Mouse (Mus musculus): ENCODE results near the gene Polg2.

DNA sequence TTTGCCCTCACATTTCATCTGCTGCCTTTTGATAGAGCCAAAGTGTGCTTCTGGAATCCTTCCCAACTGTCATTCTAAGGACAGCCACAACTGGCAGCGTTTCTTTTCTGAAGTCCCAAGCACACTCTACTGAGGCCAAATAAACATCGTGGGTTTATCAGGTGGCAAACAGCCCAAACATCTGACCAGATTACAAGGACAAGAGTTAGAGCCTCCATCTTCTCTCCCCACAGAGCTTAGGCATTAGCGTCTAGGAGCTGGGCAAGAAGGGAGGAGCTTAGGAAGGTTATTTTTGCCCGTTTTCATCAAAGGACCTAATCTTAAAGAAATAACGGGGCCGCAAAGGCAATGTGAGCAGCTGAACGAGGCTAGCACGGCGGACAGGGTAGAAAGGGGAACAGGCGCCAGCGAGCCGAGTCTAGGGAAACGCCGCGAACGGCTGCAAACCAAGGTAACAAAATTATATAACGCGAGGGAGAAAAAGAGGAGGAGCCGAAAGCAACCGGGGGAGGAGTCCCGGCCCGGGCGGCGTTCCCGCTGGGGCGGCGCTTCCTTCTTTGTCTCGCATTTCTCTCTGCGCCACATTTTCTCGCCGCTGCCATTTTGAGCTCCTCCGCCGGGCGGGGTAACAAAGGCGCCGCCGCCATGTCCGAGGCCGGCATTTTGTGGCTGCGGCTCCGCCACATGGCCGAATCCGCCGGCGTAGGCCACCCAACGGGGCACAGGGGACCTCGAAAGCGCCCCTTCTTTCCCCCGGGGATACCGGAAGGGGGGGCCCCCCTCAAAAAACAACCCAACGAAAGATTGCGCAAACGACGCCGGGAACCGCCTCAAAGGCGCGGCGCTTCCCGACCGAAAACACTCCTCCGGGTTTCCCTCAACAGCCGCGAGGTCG, 8.0 kb upstream of the Polg2 start:
- TF ChIP-seq CTCF (conservative IDR thresholded peaks at IDR 0.05; ENCODE audit: low read length), result no peak
- TF ChIP-seq NANOG (IDR thresholded peaks at IDR 0.05; ENCODE audit: borderline replicate concordance, low read length), result no peak

Measured in E14TG2a.4 (cell line).